Mouse (Mus musculus): ENCODE measurements at regions not wholly inside any gene's neighbourhood (a gene's known extent, or its start where the extent isn't known, plus 50 kb on each side); places are given as distances from the start of the nearest gene placed in this dataset.

DNA sequence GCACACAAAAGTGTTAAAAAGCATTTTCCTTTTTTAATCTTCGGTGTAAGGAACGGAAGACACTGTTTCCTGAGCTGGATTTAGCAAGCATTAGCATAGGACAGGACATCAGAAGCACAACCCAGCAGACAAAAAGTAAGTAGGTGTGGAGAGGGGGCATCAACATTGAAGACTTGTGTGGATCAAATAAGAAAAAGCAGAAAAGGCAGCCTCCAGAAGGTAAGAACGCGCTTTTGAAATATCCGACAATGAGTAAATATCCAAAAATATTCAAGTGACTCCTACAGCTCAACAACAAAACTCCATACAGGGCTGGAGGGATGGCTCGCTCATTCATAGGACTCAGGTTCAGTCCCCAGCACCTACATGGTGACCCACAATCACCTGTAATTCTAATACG lies 286.9 kb downstream of the Pdcd6ip start:
- DNase-seq (ENCODE audit: low read depth, low spot score): no peak

DNA sequence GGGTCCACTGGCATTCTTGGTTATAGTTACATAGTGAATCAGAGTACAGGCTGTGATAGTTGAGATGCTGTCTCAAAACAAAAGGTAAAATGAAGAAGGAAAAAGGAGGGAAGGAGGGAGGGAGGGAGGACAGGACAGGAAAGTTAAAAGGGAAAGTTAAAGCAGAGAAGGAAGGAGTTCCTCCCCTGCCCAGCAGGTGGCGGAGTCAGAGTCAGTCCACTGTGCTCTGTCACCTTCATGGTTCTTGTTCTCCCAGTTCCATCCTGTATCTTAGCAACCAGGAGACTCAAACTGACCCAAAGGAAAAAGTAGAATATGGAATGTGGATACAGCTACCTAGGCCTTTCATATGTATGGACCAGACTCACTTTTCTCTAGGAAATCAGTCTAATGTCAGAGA lies 288.3 kb downstream of the Pdcd6ip start:
- DNase-seq (ENCODE audit: low read depth, low spot score): no peak

DNA sequence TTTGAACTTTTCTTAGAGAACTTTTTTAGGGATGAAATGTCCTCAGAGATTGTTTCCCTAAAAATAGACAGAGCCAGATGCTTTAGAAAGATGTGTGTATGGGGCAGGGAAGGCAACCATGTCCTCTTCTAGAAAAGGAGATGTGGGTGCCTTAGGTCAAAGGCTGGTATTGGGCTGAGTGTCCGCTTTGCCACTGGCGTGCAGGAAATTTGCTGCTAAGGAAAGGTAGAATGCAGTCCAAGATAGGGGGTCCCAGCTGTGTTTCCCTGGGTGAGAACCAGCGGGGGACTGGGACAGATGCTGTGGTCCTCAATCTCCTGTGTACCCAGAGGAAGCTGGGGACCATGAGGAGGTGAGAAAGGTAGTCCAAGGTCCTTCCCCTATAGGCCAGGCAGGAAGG lies 291.0 kb downstream of the Pdcd6ip start:
- no peak for DNase-seq (ENCODE audit: low read depth, low spot score)

GRCm38 (mm10) chr9:113415511-113415931 lies 292.5 kb downstream of the Pdcd6ip start:
- no peak for DNase-seq (ENCODE audit: low read depth, low spot score)

GRCm38 (mm10) chr9:113414690-113415089 lies 293.4 kb downstream of the Pdcd6ip start:
- DNase-seq (ENCODE audit: low read depth, low spot score): no peak

- DNase-seq (ENCODE audit: low read depth, low spot score): no peak
These were observed 294.2 kb downstream of the Pdcd6ip start for GRCm38 (mm10) chr9:113413851-113414250.

DNA sequence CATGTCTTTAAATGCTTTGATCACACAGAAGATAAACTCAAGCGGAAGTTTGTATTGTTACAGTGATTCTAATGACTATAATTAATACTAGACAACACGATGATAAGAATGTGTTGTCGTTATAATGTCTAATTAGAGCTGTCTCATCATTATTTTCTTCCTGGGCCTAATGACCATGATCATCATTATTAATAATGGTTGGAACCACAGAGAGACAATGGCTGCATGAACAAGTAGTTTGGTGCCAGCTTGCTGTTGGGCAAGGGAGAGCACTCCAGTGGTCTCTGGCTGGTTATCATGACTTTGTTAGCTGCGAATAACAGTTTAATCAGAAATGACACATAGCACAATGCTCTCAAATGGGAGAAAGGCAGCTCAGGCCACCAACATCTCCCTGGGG lies 296.4 kb downstream of the Pdcd6ip start:
- DNase-seq (ENCODE audit: low read depth, low spot score): no peak

GRCm38 (mm10) chr9:113408521-113408920 lies 299.5 kb downstream of the Pdcd6ip start:
- DNase-seq (ENCODE audit: low read depth, low spot score): no peak

- DNase-seq (ENCODE audit: low read depth, low spot score): no peak
These were observed 313.7 kb downstream of the Pdcd6ip start for GRCm38 (mm10) chr9:113394320-113394719.

- DNase-seq (ENCODE audit: low read depth, low spot score): no peak
These were observed 320.7 kb downstream of the Pdcd6ip start for GRCm38 (mm10) chr9:113387356-113387755.

DNA sequence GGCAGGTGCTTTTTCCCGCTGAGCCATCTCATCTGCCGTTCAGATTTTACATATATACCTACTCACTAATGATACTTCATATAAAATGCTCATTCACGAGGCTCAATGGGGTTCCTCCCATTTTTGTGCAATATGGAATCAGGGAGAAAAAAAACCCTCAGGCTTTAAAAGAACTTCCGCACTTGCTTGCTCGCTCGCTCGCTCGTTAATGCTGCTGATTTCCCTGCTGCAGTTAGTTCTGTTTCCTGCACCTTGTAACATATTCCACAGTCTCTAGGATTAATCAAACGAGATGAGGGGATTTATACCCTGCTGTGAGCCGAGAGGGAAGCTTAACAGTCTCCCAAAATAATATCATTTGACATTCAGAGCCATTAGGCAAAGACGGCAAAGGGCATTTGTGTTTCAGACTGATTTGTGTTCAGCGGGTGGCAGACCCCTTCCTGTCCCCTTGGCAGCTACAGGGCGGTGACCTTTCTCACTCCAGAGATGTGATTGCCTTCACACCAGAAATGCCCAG lies 326.4 kb downstream of the Pdcd6ip start:
- DNase-seq (ENCODE audit: low read depth, low spot score): no peak

DNA sequence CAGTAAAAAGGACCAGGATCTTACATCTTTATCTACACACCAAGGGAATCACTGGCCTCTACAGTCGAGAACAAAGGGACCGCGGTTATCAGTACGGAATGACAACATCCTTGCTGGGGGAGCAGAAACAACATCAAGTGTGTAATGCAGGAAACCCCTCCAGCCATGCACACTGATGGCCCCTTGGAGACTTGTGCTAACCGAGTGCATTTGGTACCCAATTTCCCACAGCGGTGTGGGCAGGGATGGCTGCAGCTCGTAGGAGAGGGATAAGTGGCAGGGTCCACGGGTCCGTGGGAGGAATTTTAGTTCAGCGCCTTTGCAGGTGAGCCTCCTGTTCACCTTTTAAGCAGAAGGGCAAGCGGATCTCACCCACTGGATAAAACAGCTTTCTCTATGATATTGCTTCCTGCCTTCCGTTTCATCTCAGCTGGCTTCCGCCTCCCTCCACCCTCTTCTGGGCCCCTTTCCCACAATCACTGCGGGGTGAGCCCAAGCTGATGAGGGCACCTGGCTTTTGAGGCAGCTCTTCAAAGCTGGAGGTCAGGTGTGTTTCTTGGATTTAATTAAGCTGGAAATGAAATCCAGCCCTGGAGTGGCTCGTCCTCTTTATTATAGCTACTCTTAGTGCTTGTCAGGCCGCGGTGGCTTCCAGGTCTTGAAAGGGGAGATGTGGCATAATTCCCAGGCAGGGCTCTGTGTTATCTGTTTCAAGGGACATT lies 327.5 kb downstream of the Pdcd6ip start:
- no peak for DNase-seq (ENCODE audit: low read depth, low spot score)

- no peak for DNase-seq (ENCODE audit: low read depth, low spot score)
These were observed 329.5 kb downstream of the Pdcd6ip start for GRCm38 (mm10) chr9:113378525-113378924.

GRCm38 (mm10) chr9:113371718-113372306 lies 336.2 kb downstream of the Pdcd6ip start:
- DNase-seq (ENCODE audit: low read depth, low spot score): no peak

DNA sequence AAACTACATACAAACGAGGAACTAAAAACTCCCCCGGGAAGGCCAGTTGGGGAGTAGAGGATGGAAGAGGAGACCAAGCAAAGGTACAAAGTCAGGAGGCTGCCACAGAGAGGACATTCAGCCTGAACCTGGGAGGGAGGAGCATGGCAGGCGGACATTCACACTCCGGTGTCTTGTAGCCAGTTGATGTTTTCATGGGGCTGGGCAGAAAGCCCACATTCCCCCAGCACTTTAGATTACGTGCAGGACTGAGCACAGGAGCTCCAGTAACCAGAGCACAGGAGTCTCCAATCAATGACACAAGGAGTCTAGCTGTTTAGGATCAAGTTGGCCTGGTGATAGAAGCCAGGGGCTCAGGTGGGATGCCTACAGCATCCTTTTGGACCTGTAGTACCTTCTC lies 360.1 kb downstream of the Pdcd6ip start:
- DNase-seq (ENCODE audit: low read depth, low spot score): no peak

DNA sequence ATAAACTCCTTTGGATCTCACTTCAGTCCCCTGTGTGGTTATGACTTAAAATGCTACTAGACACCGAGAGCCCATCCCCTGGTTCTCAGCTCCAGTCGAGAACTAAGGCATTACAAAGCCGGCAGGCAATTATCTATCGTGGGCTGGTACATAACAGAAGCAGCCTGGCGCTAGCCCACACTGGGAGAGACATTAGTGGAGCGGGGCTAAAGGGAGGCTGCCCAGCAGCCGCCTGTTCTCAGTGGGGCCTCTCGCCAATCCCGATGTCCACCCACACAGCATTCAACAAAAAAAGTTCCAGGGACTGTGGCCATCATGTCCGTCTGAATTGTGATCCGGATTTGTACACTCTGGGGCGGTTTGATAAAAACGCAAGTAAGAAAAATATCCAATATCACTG lies 361.5 kb downstream of the Pdcd6ip start:
- no peak for DNase-seq (ENCODE audit: low read depth, low spot score)

DNA sequence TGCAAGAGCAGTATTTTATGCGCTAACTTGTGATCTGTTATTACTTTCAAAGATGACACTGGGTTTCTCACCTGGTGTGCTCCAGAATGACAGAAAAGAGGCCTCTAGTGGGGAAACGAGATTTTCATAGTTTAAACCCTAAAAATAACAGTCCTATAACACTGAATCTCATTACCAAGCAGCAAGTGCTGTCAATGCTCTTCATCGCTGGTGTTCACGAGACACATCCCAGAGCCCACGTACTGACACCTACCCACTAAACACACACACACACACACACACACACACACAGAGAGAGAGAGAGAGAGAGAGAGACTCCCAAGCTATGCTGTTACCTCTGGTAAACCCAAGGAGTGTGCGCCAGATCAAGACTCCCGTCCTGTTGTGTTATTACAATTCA lies 365.9 kb downstream of the Pdcd6ip start:
- DNase-seq (ENCODE audit: low read depth, low spot score): no peak

DNA sequence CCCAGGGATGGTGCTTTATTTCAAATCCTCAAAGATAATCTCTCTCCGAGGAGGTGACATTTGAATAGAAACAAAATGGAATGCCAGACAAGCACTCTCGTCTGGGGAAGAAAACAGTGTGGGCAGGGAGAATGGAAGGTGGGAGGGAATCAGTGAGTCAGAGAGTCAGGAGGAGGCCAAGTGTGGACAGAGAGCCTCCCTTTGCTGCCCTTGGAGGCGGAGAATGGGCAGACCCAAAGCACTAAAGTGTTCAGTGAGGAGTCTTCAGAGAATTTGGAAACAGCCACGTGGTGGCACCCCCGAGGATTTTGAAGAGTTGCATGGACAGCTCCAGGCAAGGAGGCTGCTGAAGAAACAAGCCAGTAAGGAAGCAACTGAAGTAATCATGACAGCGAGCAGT lies 367.2 kb downstream of the Pdcd6ip start:
- DNase-seq (ENCODE audit: low read depth, low spot score): no peak

DNA sequence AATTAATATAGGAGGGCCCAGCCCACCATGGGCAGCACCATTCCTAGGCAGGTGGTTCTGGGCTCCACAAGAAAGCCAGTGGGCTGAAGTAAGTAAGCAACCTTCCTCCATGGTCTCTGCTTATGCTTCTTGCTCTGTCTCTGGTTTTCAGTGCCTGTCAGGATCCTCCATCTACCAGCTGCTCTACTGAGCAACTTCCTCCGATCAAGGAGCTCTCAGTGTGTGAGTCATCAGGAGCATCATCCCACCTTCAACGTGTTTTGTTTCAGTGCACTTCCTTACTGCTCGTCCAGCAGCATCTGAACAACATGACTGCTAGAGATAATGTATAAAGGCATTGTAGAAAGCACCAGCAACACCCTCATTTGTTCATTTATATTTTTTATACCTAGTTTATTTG lies 368.0 kb downstream of the Pdcd6ip start:
- DNase-seq (ENCODE audit: low read depth, low spot score): no peak

- no peak for DNase-seq (ENCODE audit: low read depth, low spot score)
These were observed 383.6 kb downstream of the Pdcd6ip start for GRCm38 (mm10) chr9:113324489-113324888.

- DNase-seq (ENCODE audit: low read depth, low spot score): no peak
These were observed 398.1 kb downstream of the Pdcd6ip start for GRCm38 (mm10) chr9:113309707-113310574.

DNA sequence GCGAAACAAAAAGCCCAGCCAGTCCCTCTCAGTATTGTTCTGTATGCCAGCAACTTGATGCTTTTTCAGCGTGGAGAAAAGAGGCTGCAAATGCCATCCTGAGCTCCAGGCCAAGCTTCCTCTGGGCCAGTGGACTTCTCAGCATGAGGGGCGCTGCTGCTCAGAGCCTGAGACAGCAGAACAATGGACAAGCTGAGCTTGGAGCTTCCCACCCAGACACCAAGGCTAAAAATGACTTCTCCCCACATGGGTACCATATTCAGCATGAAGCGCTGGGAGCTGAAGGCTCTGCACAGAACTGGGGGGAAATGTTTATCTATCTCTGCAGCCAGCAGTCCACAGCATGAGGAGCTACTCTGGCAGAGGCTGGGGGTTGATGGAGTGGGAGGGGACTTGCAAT lies 402.3 kb downstream of the Pdcd6ip start:
- no peak for DNase-seq (ENCODE audit: low read depth, low spot score)
